In genomic region chr17:24557091-24557490, GRCm38 (mm10) we compare ENCODE assay signal across 12 mouse cellular contexts. TPM values are rescaled to one million over a fixed set of nuclear protein-coding genes. Genes with fewer than 3 reads are reported as not detected.
DNase-seq lines count a peak whose midpoint lies in the region; ATAC-seq and TF ChIP-seq lines count a peak whose summit lies in the region.
"Had no signal": no experiment of that assay in that cellular context is flagged by ENCODE, and none has a peak within 500 bp of the region (broad histone marks: within the 10 kb centered on the region; RNA-seq: fewer than 3 reads in every experiment).

No protein-coding gene starts in this region.

- H3K4me2 ChIP-seq in heart, embryonic 12.5 days: no peak overlapping the region
- H3K4me2 ChIP-seq: heart, embryonic 13.5 days; neural tube, embryonic 13.5 days had no signal

- no peaks in the 10 kb centered on the region for H3K27me3 ChIP-seq in heart, adult 2 months (ENCODE audit: control insufficient read depth, insufficient read depth, low read length)
- no peaks in the 10 kb centered on the region for H3K27me3 ChIP-seq in heart, embryonic 12.5 days (replicated peaks)
- H3K27me3 ChIP-seq: heart, embryonic 13.5 days; megakaryocyte, embryonic 14.5 days; neural tube, embryonic 13.5 days had no signal

- H3K36me3 ChIP-seq in heart, adult 2 months (ENCODE audit: control insufficient read depth, insufficient read depth, low read length): peaks cover 29% of the 10 kb centered on the region
- H3K36me3 ChIP-seq in heart, embryonic 12.5 days: no peaks in the 10 kb centered on the region
- H3K36me3 ChIP-seq: heart, embryonic 13.5 days had no signal

- ATAC-seq in heart, embryonic 12.5 days (ENCODE audit: insufficient number of reproducible peaks, low FRiP score): no peak

- H3K9me3 ChIP-seq in heart, embryonic 12.5 days (replicated peaks): no peaks in the 10 kb centered on the region
- H3K9me3 ChIP-seq: heart, embryonic 13.5 days; megakaryocyte, embryonic 14.5 days; neural tube, embryonic 13.5 days had no signal

- TF ChIP-seq POLR2A in heart, adult 2 months (IDR thresholded peaks at IDR 0.05; ENCODE audit: insufficient read depth, low read depth, low read length): no peak

- intact Hi-C loops in heart, adult 2 months (cut with DNase I): no loop called here

- WGBS in heart, adult 2 months: 66% methylated on average over 7 of the region's 7 CpGs
- WGBS in heart, embryonic 12.5 days: 77% methylated on average over 7 of the region's 7 CpGs

- H3K27ac ChIP-seq in heart, adult 2 months: peak overlapping the region; percentile 77
- no peak overlapping the region for H3K27ac ChIP-seq in heart, embryonic 12.5 days (ENCODE audit: poor library complexity, severe bottlenecking)
- H3K27ac ChIP-seq: neural tube, embryonic 13.5 days had no signal

- no peak for TF ChIP-seq CTCF in heart, adult 2 months (IDR thresholded peaks at IDR 0.05)

- H3K79me2 ChIP-seq in heart, adult 2 months (replicated peaks; ENCODE audit: control insufficient read depth, insufficient read depth, low read length): peaks cover 10% of the 10 kb centered on the region

- peaks cover 33% of the 10 kb centered on the region for H3K4me1 ChIP-seq in heart, adult 2 months (ENCODE audit: control insufficient read depth, insufficient read depth, low read length)
- peaks cover 43% of the 10 kb centered on the region for H3K4me1 ChIP-seq in heart, embryonic 12.5 days (replicated peaks)

- H3K9ac ChIP-seq in heart, adult 2 months (ENCODE audit: low read depth, low read length): no peak overlapping the region
- no peak overlapping the region for H3K9ac ChIP-seq in heart, embryonic 12.5 days
- H3K9ac ChIP-seq: heart, embryonic 13.5 days; neural tube, embryonic 13.5 days had no signal

- DNase-seq in heart, adult 2 months: peak; percentile 59 to 85
- DNase-seq in R1 (ENCODE audit: low read depth, low spot score): peak; percentile 34
- peak; percentile 73 for DNase-seq in heart, adult 8-10 months (ENCODE audit: low spot score)
- peak; percentile 59 for DNase-seq in lung, postnatal 10 days
- DNase-seq in embryo, embryonic 9.5 days (ENCODE audit: extremely low spot score): no peak
- DNase-seq in adrenal gland, postnatal 10 days: no peak
- DNase-seq in right cerebral cortex, postnatal 10 days (ENCODE audit: low spot score in 2 of 2): no peak
- DNase-seq: cerebellum, adult 8-10 months had no signal

- H3K4me3 ChIP-seq in heart, adult 2 months: no peak overlapping the region
- H3K4me3 ChIP-seq in heart, embryonic 12.5 days: no peak overlapping the region
- H3K4me3 ChIP-seq: heart, embryonic 13.5 days; megakaryocyte, embryonic 14.5 days; neural tube, embryonic 13.5 days had no signal

- TF ChIP-seq EP300 in heart, adult 2 months (IDR thresholded peaks at IDR 0.05; ENCODE audit: insufficient read depth, low read depth, low read length): peak; percentile 77; the same call in 1 of the 2 replicates

RNA-seq across cellular contexts. Expression of gene Pkd1, which starts 7.5 kb away (rescaled TPM):
- total RNA-seq in heart, adult 2 months (2021): 10 to 100 TPM; 35.6 to 36.2 TPM
- polyA plus RNA-seq in heart, adult 2 months (2012; rRNA removed): 48.5 and 59.9 TPM in 2 replicates
- polyA plus RNA-seq in heart, embryonic 12.5 days (2016; fragmentation: Nextera tagmentation; extraction: Ambion mirVana): 18.1 and 18.9 TPM in 2 replicates
- 10 to 100 TPM; 27.8 to 43.0 (median 34.9) TPM for total RNA-seq in heart, adult 8-10 months (2022)
- 10 to 100 TPM; 40.2 to 51.0 TPM for total RNA-seq in adrenal gland, postnatal 10 days (2021)

RNA-seq across cellular contexts. Expression of gene Rab26, which starts 23.1 kb away (rescaled TPM):
- under 1 TPM in 1 of 2 experiments, not detected in 1; 0.39 TPM for total RNA-seq in heart, adult 2 months (2021)
- 0.10 and 0.12 TPM in 2 replicates for polyA plus RNA-seq in heart, adult 2 months (2012; rRNA removed)
- polyA plus RNA-seq in heart, embryonic 12.5 days (2016; fragmentation: Nextera tagmentation; extraction: Ambion mirVana): 1.2 TPM in 2 replicates
- under 1 TPM in 3 of 4 experiments, not detected in 1; 0.23 to 0.50 (median 0.25) TPM for total RNA-seq in heart, adult 8-10 months (2022)
- 1 to 10 TPM; 1.2 to 1.5 TPM for total RNA-seq in adrenal gland, postnatal 10 days (2021)

RNA-seq across cellular contexts. Expression of gene Traf7, which starts 29.4 kb away (rescaled TPM):
- 10 to 100 TPM; 41.9 to 46.5 TPM for total RNA-seq in heart, adult 2 months (2021)
- polyA plus RNA-seq in heart, adult 2 months (2012; rRNA removed): 93.4 and 109 TPM in 2 replicates
- polyA plus RNA-seq in heart, embryonic 12.5 days (2016; fragmentation: Nextera tagmentation; extraction: Ambion mirVana): 71.8 and 81.4 TPM in 2 replicates
- total RNA-seq in heart, adult 8-10 months (2022): 10 to 100 TPM; 37.0 to 50.9 (median 42.7) TPM
- total RNA-seq in adrenal gland, postnatal 10 days (2021): 100 to 1,000 TPM in 1 of 2 experiments, 10 to 100 TPM in 1; 83.5 to 104 TPM

Comparison
In these comparisons a context has a peak if more than half of its experiments do, and no peak if none do; other contexts are left out.
1. DNase-seq: peak in heart, adult 2 months (2 of 2), R1 (single experiment), heart, adult 8-10 months (single experiment) and lung, postnatal 10 days (single experiment); none in embryo, embryonic 9.5 days (single experiment), adrenal gland, postnatal 10 days (single experiment) and right cerebral cortex, postnatal 10 days (0 of 2).